Mouse (Mus musculus) thymus, adult 2 months (tissue): ENCODE measurements around the gene Ppp1r21.

Experiments
- CTCF ChIP-seq: fragments of 200-500 bp; IDR thresholded peaks from 2 replicates; pipeline ENCODE4 v1.5.1; 2012; ENCODE audit warnings: mild to moderate bottlenecking, control low read depth, low read length, moderate library complexity, borderline replicate concordance; ENCODE audit not compliant: control insufficient read depth, poor library complexity, insufficient read depth; ENCODE audit errors: extremely low read depth
- POLR2A ChIP-seq: fragments of 200-500 bp; IDR thresholded peaks from 2 replicates; pipeline ENCODE4 v1.6.1; 2012; ENCODE audit warnings: mild to moderate bottlenecking, low read length, control low read depth, moderate library complexity; ENCODE audit not compliant: control insufficient read depth, poor library complexity, insufficient read depth; ENCODE audit errors: extremely low read depth

DNA sequence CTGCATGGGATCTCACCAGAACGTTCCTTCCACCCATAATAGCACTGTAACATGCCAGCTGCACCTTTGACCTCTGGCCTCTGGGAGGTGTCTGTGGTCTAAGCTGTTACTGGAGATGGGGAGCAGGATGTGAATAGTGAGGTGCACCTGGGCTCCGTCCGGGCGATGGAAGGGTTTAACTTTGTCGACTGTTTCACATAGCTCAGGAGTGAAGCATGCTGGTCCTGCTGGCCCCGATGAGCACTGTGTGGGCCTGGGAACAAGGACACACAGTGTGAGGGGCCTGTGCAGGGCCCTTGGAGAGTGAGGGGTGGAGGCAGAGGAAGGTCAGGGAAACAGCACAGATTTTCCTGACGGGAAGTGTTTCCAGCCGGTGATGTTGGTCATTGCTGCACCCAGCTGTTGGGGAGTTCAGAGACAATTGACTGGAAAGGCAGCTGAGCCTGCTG is 23.1 kb downstream of the Ppp1r21 start:
- TF ChIP-seq POLR2A (no peak), CTCF (no peak)
